Mouse (Mus musculus) CH12.LX (cell line): ENCODE data around the gene Npw. TPM values are rescaled to one million over a fixed set of nuclear protein-coding genes. Genes with fewer than 3 reads are reported as not detected.
"Not testable (repeated sequence)": the region's sequence is repeated elsewhere in the genome, so short reads cannot be mapped to it uniquely, and the experiment has no call there.

Experiments
- DNase-seq: peaks from one replicate; pipeline ENCODE4 v3.0.0-alpha.2; 2013; ENCODE audit errors: extremely low read depth
- H3K27ac ChIP-seq: 2 replicates; pipeline ENCODE4 v1.5.1; 2012; ENCODE audit warnings: low read depth, mild to moderate bottlenecking, control low read depth, moderate library complexity; ENCODE audit not compliant: insufficient read depth
- H3K27me3 ChIP-seq: replicated peaks from 2 replicates; pipeline ENCODE3; 2012; ENCODE audit warnings: inconsistent platforms
- H3K36me3 ChIP-seq, 2 experiments: replicated peaks in 1 of 2; 2 replicates each; pipeline versions ENCODE3 to v1.6.1; 2012; ENCODE audit warnings: inconsistent platforms in 1 of 2, low read length in 1 of 2, mild to moderate bottlenecking in 1 of 2, mixed read lengths in 1 of 2, moderate library complexity in 1 of 2; ENCODE audit not compliant: control insufficient read depth in 1 of 2, insufficient read depth in 1 of 2
- H3K4me1 ChIP-seq, 2 experiments: 2 replicates each; pipeline ENCODE4 v1.6.1; 2012; ENCODE audit warnings: inconsistent platforms in 1 of 2, moderate library complexity in 1 of 2; ENCODE audit not compliant: insufficient read depth in 2 of 2, control insufficient read depth in 1 of 2
- H3K4me2 ChIP-seq: 2 replicates; pipeline ENCODE4 v1.6.1; 2012; ENCODE audit warnings: low read depth, mild to moderate bottlenecking, control low read depth; ENCODE audit not compliant: poor library complexity, insufficient read depth, severe bottlenecking
- H3K4me3 ChIP-seq, 3 experiments: fragments of 150-350 bp in 1 of 3; sonication (generic) in 1 of 3; replicated peaks in 1 of 3; 2 replicates each; pipeline versions ENCODE3 to v1.5.1; 2011 to 2012; ENCODE audit warnings: low read depth in 2 of 3, low read length in 2 of 3, mild to moderate bottlenecking in 2 of 3, moderate library complexity in 2 of 3, control low read depth in 1 of 3, improper control_type of control experiment in 1 of 3, inconsistent platforms in 1 of 3, mixed read lengths in 1 of 3; ENCODE audit not compliant: poor library complexity in 1 of 3
- H3K79me2 ChIP-seq: replicated peaks from 2 replicates; pipeline ENCODE4 v1.6.1; 2012; ENCODE audit warnings: mild to moderate bottlenecking, moderate library complexity; ENCODE audit not compliant: control insufficient read depth, poor library complexity, insufficient read depth, severe bottlenecking; ENCODE audit errors: extremely low read depth
- H3K9ac ChIP-seq: 2 replicates; pipeline ENCODE4 v1.6.1; 2012; ENCODE audit warnings: low read depth, mild to moderate bottlenecking, control low read depth, moderate library complexity; ENCODE audit not compliant: insufficient read depth
- H3K9me3 ChIP-seq: replicated peaks from 2 replicates; pipeline ENCODE3; 2012; ENCODE audit warnings: low read length, inconsistent platforms, mixed read lengths
- CHD1 ChIP-seq: IDR thresholded peaks from 2 replicates; pipeline ENCODE4 v1.6.1; 2012; ENCODE audit warnings: low read depth, low read length, improper control_type of control experiment, inconsistent platforms
- E2F4 ChIP-seq: IDR thresholded peaks from 2 replicates; pipeline ENCODE4 v1.6.1; 2011; ENCODE audit warnings: low read depth, low read length, improper control_type of control experiment; ENCODE audit not compliant: insufficient replicate concordance
- ETS1 ChIP-seq: conservative IDR thresholded peaks from 2 replicates; pipeline ENCODE4 v1.6.1; 2012; ENCODE audit warnings: low read depth, mild to moderate bottlenecking, inconsistent platforms, low read length, improper control_type of control experiment, moderate library complexity
- GABPA ChIP-seq: IDR thresholded peaks from 2 replicates; pipeline ENCODE4 v1.6.1; 2012; ENCODE audit warnings: low read depth, low read length, improper control_type of control experiment, inconsistent platforms; ENCODE audit not compliant: insufficient replicate concordance
- HCFC1 ChIP-seq: IDR thresholded peaks from 2 replicates; pipeline ENCODE4 v1.6.1; 2012; ENCODE audit warnings: low read depth, mild to moderate bottlenecking, inconsistent platforms, low read length, improper control_type of control experiment
- IRF4 ChIP-seq: IDR thresholded peaks from 2 replicates; pipeline ENCODE4 v1.6.1; 2014; ENCODE audit warnings: low read depth, mild to moderate bottlenecking, inconsistent platforms, low read length, improper control_type of control experiment
- JUN ChIP-seq: IDR thresholded peaks from 2 replicates; pipeline ENCODE4 v1.6.1; 2011; ENCODE audit warnings: low read depth, mild to moderate bottlenecking, low read length, improper control_type of control experiment, moderate library complexity; ENCODE audit not compliant: insufficient read depth
- JUND ChIP-seq: conservative IDR thresholded peaks from 2 replicates; pipeline ENCODE4 v1.6.1; 2011; ENCODE audit warnings: low read depth, low read length, improper control_type of control experiment
- MAFK ChIP-seq: IDR thresholded peaks from 2 replicates; pipeline ENCODE4 v1.6.1; 2011; ENCODE audit warnings: low read length, improper control_type of control experiment; ENCODE audit not compliant: insufficient replicate concordance
- MAX ChIP-seq: IDR thresholded peaks from 2 replicates; pipeline ENCODE4 v1.6.1; 2011; ENCODE audit warnings: low read length, improper control_type of control experiment
- MXI1 ChIP-seq: IDR thresholded peaks from 2 replicates; pipeline ENCODE4 v1.6.1; 2011; ENCODE audit warnings: mild to moderate bottlenecking, low read depth, low read length, improper control_type of control experiment
- MYC ChIP-seq: IDR thresholded peaks from 2 replicates; pipeline ENCODE4 v1.6.1; 2011; ENCODE audit warnings: low read depth, mild to moderate bottlenecking, improper control_type of control experiment, low read length
- POLR2A ChIP-seq: IDR thresholded peaks from 2 replicates; pipeline ENCODE4 v1.6.1; 2011; ENCODE audit warnings: low read depth, mild to moderate bottlenecking, improper control_type of control experiment, low read length
- RAD21 ChIP-seq: IDR thresholded peaks from 2 replicates; pipeline ENCODE4 v1.6.1; 2011; ENCODE audit warnings: low read depth, mild to moderate bottlenecking, low read length, improper control_type of control experiment, moderate library complexity
- SMC3 ChIP-seq: IDR thresholded peaks from 2 replicates; pipeline ENCODE4 v1.6.1; 2011; ENCODE audit warnings: low read depth, low read length, improper control_type of control experiment
- TCF12 ChIP-seq: IDR thresholded peaks from 2 replicates; pipeline ENCODE4 v1.6.1; 2014; ENCODE audit warnings: low read depth, mild to moderate bottlenecking, inconsistent platforms, low read length, improper control_type of control experiment
- UBTF ChIP-seq: IDR thresholded peaks from 2 replicates; pipeline ENCODE4 v1.6.1; 2012; ENCODE audit warnings: low read depth, mild to moderate bottlenecking, inconsistent platforms, low read length, improper control_type of control experiment, moderate library complexity
- USF1 ChIP-seq: IDR thresholded peaks from 2 replicates; pipeline ENCODE4 v1.6.1; 2014; ENCODE audit warnings: low read depth, mild to moderate bottlenecking, inconsistent platforms, low read length, improper control_type of control experiment
- USF2 ChIP-seq: conservative IDR thresholded peaks from 2 replicates; pipeline ENCODE4 v1.6.1; 2011; ENCODE audit warnings: low read depth, low read length, improper control_type of control experiment
- ZC3H11A ChIP-seq: IDR thresholded peaks from 2 replicates; pipeline ENCODE4 v1.6.1; 2012; ENCODE audit warnings: low read depth, mild to moderate bottlenecking, inconsistent platforms, low read length, improper control_type of control experiment
- ZKSCAN1 ChIP-seq: IDR thresholded peaks from 2 replicates; pipeline ENCODE4 v1.6.1; 2012; ENCODE audit warnings: low read depth, inconsistent platforms, low read length, improper control_type of control experiment, borderline replicate concordance
- ZMIZ1 ChIP-seq: IDR thresholded peaks from 2 replicates; pipeline ENCODE4 v1.6.1; 2012; ENCODE audit warnings: low read depth, mild to moderate bottlenecking, inconsistent platforms, low read length, improper control_type of control experiment
- ZNF384 ChIP-seq: IDR thresholded peaks from 2 replicates; pipeline ENCODE4 v1.6.1; 2012; ENCODE audit warnings: low read depth, low read length, improper control_type of control experiment, inconsistent platforms
- dilution Hi-C: fragments of 300-500 bp; cut with MboI; formaldehyde crosslinking; loops from 2 replicates; pipeline ENCODE4 v1.14.3; 2020; ENCODE audit warnings: low sequenced_read_pairs; ENCODE audit not compliant: extremely low pct_unique_long_range_greater_than_20kb, extremely low pct_ligation_motif_present
- in situ Hi-C: fragments of 300-500 bp; cut with MboI; formaldehyde crosslinking; loops from 3 replicates; pipeline ENCODE4 v1.14.3; 2019; ENCODE audit warnings: low sequenced_read_pairs, low pct_ligation_motif_present, low pct_unique_long_range_greater_than_20kb, mixed read lengths
- polyA plus RNA-seq: library from polyadenylated mRNA; unstranded; fragments of >175 nt; gene quantifications from 2 replicates; pipeline ENCODE4 v1.2.1, GENCODE M21; 2012; ENCODE audit warnings: low read depth; ENCODE audit not compliant: insufficient read length
- total RNA-seq, 2 experiments: library from RNA; depleted of rRNA; stranded (reverse); fragments of 300-350 nt in 1 of 2; fragments of >200 nt in 1 of 2; gene quantifications; 2 replicates each; pipeline ENCODE4 v1.2.3; 2012 to 2014

The Npw gene
- total and polyA plus RNA-seq, 3 experiments = not detected

GRCm38 (mm10) chr17:24667416-24667815 is 9.2 kb upstream of the Npw start (continued):
- TF ChIP-seq E2F4 = no peak
- TF ChIP-seq MAX = peak; percentile 53; the same call in 1 of the 2 replicates
- TF ChIP-seq ZNF384 = peak; percentile 53; the same call in 1 of the 2 replicates
- no peak for TF ChIP-seq ZMIZ1
- peak; percentile 36; the same call in 1 of the 2 replicates for TF ChIP-seq MAFK
- TF ChIP-seq SMC3 = peak; percentile 82
- TF ChIP-seq TCF12 = 0 out of 2 replicates have a peak, but pooled peaks have one; percentile 16
- TF ChIP-seq JUN = no peak
- TF ChIP-seq, all 38 proteins: peak for 14

- DNase-seq, dilution Hi-C loops, H3K27me3 ChIP-seq, H3K9me3 ChIP-seq, in situ Hi-C loops, H3K9ac ChIP-seq, H3K36me3 ChIP-seq, H3K4me3 ChIP-seq, H3K4me2 ChIP-seq, H3K27ac ChIP-seq: not testable (repeated sequence)
- peaks cover 23% of the 10 kb centered on the region for H3K79me2 ChIP-seq
- peaks cover 5 to 35% of the 10 kb centered on the region in 2 experiments; a peak in 2 of 4 replicates for H3K4me1 ChIP-seq
Observed at GRCm38 (mm10) chr17:24667011-24667410, 8.8 kb upstream of the Npw start.

GRCm38 (mm10) chr17:24654969-24655368 is 3.3 kb downstream of the Npw start:
- in situ Hi-C loops (loop anchor here (5.0 kb wide), 1 partner anchor 58 kb away; no protein-coding TSS in a partner anchor), dilution Hi-C loops (no loop called here)
- TF ChIP-seq POLR2A (no peak), MAFK (no peak), USF2 (no peak), MXI1 (no peak), ZNF384 (no peak), MAX (no peak), CHD1 (no peak), RAD21 (no peak), ZC3H11A (no peak), ETS1 (no peak), ZKSCAN1 (no peak), JUND (no peak), E2F4 (no peak), MYC (no peak), HCFC1 (no peak), GABPA (no peak), IRF4 (no peak), UBTF (no peak), SMC3 (no peak), USF1 (no peak)
- no peaks in the 10 kb centered on the region for H3K36me3 ChIP-seq
- no peaks in the 10 kb centered on the region for H3K9me3 ChIP-seq
- H3K79me2 ChIP-seq = no peaks in the 10 kb centered on the region
- H3K4me1 ChIP-seq = peaks cover 3 to 22% of the 10 kb centered on the region in 2 experiments
- no peak overlapping the region for H3K4me2 ChIP-seq
- DNase-seq = no peak
- no peak overlapping the region for H3K4me3 ChIP-seq
- peaks cover 13% of the 10 kb centered on the region for H3K27me3 ChIP-seq
- H3K9ac ChIP-seq = no peak overlapping the region
- H3K27ac ChIP-seq = no peak overlapping the region
